Mouse (Mus musculus): Measurements from ENCODE around the gene Kcnk3.

Kcnk3 gene

GRCm38 (mm10) chr5:30588301-30588968 is 465 bp downstream of the Kcnk3 start:
- no peak for DNase-seq (ENCODE audit: low read depth)

GRCm38 (mm10) chr5:30589069-30589468 is 1.1 kb downstream of the Kcnk3 start:
- DNase-seq (ENCODE audit: low read depth) = no peak

- DNase-seq (ENCODE audit: low read depth) = no peak
Measured at GRCm38 (mm10) chr5:30589546-30589945, 1.6 kb downstream of the Kcnk3 start.

GRCm38 (mm10) chr5:30590231-30590630 is 2.3 kb downstream of the Kcnk3 start:
- DNase-seq (ENCODE audit: low read depth) = no peak

GRCm38 (mm10) chr5:30591205-30591731 is 3.3 kb downstream of the Kcnk3 start:
- no peak for DNase-seq (ENCODE audit: low read depth)

- DNase-seq (ENCODE audit: low read depth) = no peak
Measured at GRCm38 (mm10) chr5:30591786-30592185, 3.8 kb downstream of the Kcnk3 start.

GRCm38 (mm10) chr5:30592279-30592980 is 4.5 kb downstream of the Kcnk3 start:
- DNase-seq (ENCODE audit: low read depth) = no peak

- no peak for DNase-seq (ENCODE audit: low read depth)
Measured at GRCm38 (mm10) chr5:30593360-30593759, 5.4 kb downstream of the Kcnk3 start.

- no peak for DNase-seq (ENCODE audit: low read depth)
Measured at GRCm38 (mm10) chr5:30593811-30594504, 6.0 kb downstream of the Kcnk3 start.

GRCm38 (mm10) chr5:30594953-30595560 is 7.1 kb downstream of the Kcnk3 start:
- no peak for DNase-seq (ENCODE audit: low read depth)

- DNase-seq (ENCODE audit: low read depth) = no peak
Measured at GRCm38 (mm10) chr5:30601397-30601796, 13.4 kb downstream of the Kcnk3 start.

- DNase-seq (ENCODE audit: low read depth) = no peak
Measured at GRCm38 (mm10) chr5:30603255-30603654, 15.3 kb downstream of the Kcnk3 start.

- no peak for DNase-seq (ENCODE audit: low read depth)
Measured at GRCm38 (mm10) chr5:30603926-30604325, 16.0 kb downstream of the Kcnk3 start.

GRCm38 (mm10) chr5:30604769-30605188 is 16.8 kb downstream of the Kcnk3 start:
- no peak for DNase-seq (ENCODE audit: low read depth)

GRCm38 (mm10) chr5:30605649-30606048 is 17.7 kb downstream of the Kcnk3 start:
- DNase-seq (ENCODE audit: low read depth) = no peak

- no peak for DNase-seq (ENCODE audit: low read depth)
Measured at GRCm38 (mm10) chr5:30606424-30607073, 18.6 kb downstream of the Kcnk3 start.

- DNase-seq (ENCODE audit: low read depth) = no peak
Measured at GRCm38 (mm10) chr5:30609094-30609493, 21.1 kb downstream of the Kcnk3 start.

- no peak for DNase-seq (ENCODE audit: low read depth)
Measured at GRCm38 (mm10) chr5:30609918-30610645, 22.1 kb downstream of the Kcnk3 start.

- DNase-seq (ENCODE audit: low read depth) = no peak
Measured at GRCm38 (mm10) chr5:30611091-30611490, 23.1 kb downstream of the Kcnk3 start.

GRCm38 (mm10) chr5:30611689-30612088 is 23.7 kb downstream of the Kcnk3 start:
- no peak for DNase-seq (ENCODE audit: low read depth)

GRCm38 (mm10) chr5:30612575-30612974 is 24.6 kb downstream of the Kcnk3 start:
- DNase-seq (ENCODE audit: low read depth) = no peak

Measured in c-Kit-positive CD71-positive TER-119-negative erythroid progenitor cells, embryonic 14.5 days (primary cell).